Mouse (Mus musculus) forebrain, embryonic 13.5 days (tissue): ENCODE data around the gene Cdx2. TPM values are rescaled to one million over a fixed set of nuclear protein-coding genes. Genes with fewer than 3 reads are reported as not detected.
A peak's percentile ranks its signal among the peaks of the same experiment; 100 is the strongest.

Experiments used
- ATAC-seq: fragments of 200-750 bp; cut with Nextera tagmentation; 2 replicates; pipeline ENCODE4 v1.8.0; 2017
- H3K27ac ChIP-seq: fragments of 300-500 bp; sonication (generic); 2 replicates; pipeline ENCODE4 v1.5.1; 2015; ENCODE audit warnings: inconsistent platforms, mild to moderate bottlenecking, moderate library complexity
- H3K27me3 ChIP-seq: fragments of 300-500 bp; sonication (generic); 2 replicates; pipeline ENCODE4 v1.6.1; 2015; ENCODE audit warnings: mild to moderate bottlenecking, inconsistent platforms
- H3K36me3 ChIP-seq: fragments of 300-500 bp; sonication (generic); 2 replicates; pipeline ENCODE4 v1.6.1; 2015; ENCODE audit warnings: mild to moderate bottlenecking, inconsistent platforms; ENCODE audit not compliant: poor library complexity, severe bottlenecking
- H3K4me1 ChIP-seq: fragments of 300-500 bp; sonication (generic); 2 replicates; pipeline ENCODE4 v1.6.1; 2015; ENCODE audit warnings: inconsistent platforms
- H3K4me2 ChIP-seq: fragments of 300-500 bp; sonication (generic); 2 replicates; pipeline ENCODE4 v1.6.1; 2015; ENCODE audit warnings: inconsistent platforms, mild to moderate bottlenecking, moderate library complexity
- H3K4me3 ChIP-seq: fragments of 300-500 bp; sonication (generic); 2 replicates; pipeline ENCODE4 v1.5.1; 2015; ENCODE audit warnings: mild to moderate bottlenecking, inconsistent platforms
- H3K9ac ChIP-seq: fragments of 300-500 bp; sonication (generic); 2 replicates; pipeline ENCODE4 v1.6.1; 2015; ENCODE audit warnings: mild to moderate bottlenecking, inconsistent platforms
- H3K9me3 ChIP-seq: fragments of 300-500 bp; sonication (generic); replicated peaks from 2 replicates; pipeline ENCODE4 v1.6.1; 2016; ENCODE audit warnings: inconsistent platforms
- WGBS: fragments of 180-500 bp; shearing (Covaris S2); methylation state at CpG from one replicate; pipeline ENCODE4 v1.1.7; 2015; 5-methylcytosine and 5-hydroxymethylcytosine counted together
- polyA plus RNA-seq: library from polyadenylated mRNA; unstranded; fragments of >200 nt; fragmentation: Nextera tagmentation; extraction: Ambion mirVana; gene quantifications from 2 replicates; pipeline ENCODE4 v1.2.1, GENCODE M21; 2015

Gene Cdx2
- polyA plus RNA-seq, 1 experiment from 2014 or later, result not detected

DNA sequence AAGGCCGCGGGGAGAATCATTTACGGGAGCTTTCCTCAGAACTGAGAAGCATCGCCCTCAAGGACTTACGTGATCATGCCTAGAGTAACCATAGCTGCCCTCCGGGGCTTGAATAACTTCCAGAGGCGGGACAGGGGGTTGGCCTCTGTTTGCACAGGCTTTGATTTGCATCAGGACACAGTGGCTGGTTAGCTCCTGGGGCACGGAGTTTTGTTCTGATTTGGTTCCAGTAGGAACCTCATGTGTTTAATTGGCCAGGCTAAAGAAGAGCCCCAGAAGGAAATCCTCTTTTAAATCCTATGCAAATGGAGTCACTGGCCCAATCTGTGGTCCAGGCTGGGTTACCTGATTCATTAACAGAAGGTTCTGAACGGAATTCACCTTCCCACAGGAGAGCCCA lies 31.9 kb upstream of the Cdx2 start:
- no peak overlapping the region for H3K4me3 ChIP-seq
- WGBS, result 54% methylated on average over 9 of the region's 9 CpGs
- no peaks in the 10 kb centered on the region for H3K27me3 ChIP-seq
- H3K4me1 ChIP-seq, result no peaks in the 10 kb centered on the region
- H3K9ac ChIP-seq, result no peak overlapping the region
- no peak for ATAC-seq
- H3K36me3 ChIP-seq, result no peaks in the 10 kb centered on the region
- H3K27ac ChIP-seq, result no peak overlapping the region
- no peaks in the 10 kb centered on the region for H3K9me3 ChIP-seq
- no peak overlapping the region for H3K4me2 ChIP-seq

DNA sequence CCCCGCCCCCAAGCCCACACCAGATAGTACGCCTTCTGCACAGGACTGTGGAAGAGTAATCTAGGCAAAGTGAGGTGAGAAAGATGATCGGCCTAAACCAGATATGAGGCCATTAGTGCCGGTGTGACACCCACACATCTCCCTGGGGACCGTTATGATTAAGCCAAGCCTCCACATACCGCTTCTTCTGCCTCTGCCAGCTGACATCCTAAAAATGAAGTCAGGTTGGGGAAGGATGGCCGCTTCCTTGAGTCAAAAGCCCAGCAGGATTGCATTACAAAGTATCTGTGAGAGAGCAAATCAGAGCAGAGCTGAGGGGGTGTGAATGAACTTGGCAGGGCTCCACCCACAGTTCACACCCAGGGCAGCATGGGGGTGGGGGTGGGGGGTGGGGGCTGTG lies 25.6 kb upstream of the Cdx2 start:
- no peaks in the 10 kb centered on the region for H3K4me1 ChIP-seq
- no peak overlapping the region for H3K4me2 ChIP-seq
- no peak for ATAC-seq
- no peak overlapping the region for H3K4me3 ChIP-seq
- H3K9ac ChIP-seq, result no peak overlapping the region
- no peaks in the 10 kb centered on the region for H3K27me3 ChIP-seq
- no peaks in the 10 kb centered on the region for H3K36me3 ChIP-seq
- 53% methylated on average over 7 of the region's 7 CpGs for WGBS
- H3K27ac ChIP-seq, result no peak overlapping the region
- H3K9me3 ChIP-seq, result no peaks in the 10 kb centered on the region; the same call in 1 of the 2 replicates

DNA sequence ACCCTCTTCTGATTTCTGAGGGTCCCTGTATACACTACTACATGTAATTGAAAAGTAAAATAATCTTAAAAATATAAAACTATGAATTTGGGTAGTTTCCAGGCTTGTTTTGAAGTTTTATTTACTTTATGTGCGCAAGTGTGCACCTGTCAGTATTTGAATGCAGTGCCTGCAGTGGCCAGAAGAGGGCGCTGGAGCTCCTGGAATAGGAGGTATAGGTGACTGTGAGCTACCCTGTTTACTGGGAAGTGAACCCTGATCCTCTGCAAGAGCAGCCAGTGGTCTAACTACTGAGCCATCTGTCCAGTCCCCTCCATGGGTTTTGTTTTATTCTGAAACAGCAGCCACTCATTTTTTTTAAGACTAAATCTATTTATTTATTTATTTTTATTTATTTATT lies 24.5 kb upstream of the Cdx2 start:
- ATAC-seq, result no peak
- no peak overlapping the region for H3K27ac ChIP-seq
- no peak overlapping the region for H3K4me3 ChIP-seq
- 44% methylated on average over 2 of the region's 2 CpGs for WGBS
- no peak overlapping the region for H3K4me2 ChIP-seq
- H3K36me3 ChIP-seq, result no peaks in the 10 kb centered on the region
- no peaks in the 10 kb centered on the region for H3K27me3 ChIP-seq
- no peaks in the 10 kb centered on the region for H3K4me1 ChIP-seq
- H3K9ac ChIP-seq, result no peak overlapping the region
- no peaks in the 10 kb centered on the region; the same call in 1 of the 2 replicates for H3K9me3 ChIP-seq

DNA sequence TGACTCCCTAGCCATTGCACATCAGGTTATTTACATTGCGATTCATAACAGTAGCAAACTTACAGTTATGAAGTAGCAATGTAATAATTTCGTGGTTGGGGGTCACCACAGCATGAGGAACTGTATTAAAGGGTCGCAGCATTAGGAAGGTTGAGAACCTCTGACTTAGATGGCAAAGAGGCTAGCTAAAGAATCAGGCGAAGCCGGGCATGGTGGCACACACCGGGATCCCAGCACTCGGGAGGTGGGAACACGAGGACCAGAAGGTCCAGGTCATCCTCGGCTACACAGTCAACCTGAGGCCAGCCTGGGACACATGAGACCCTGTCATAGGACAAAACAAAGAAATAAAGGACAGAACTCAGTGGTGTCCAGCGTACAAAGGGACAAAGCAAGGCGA lies 22.9 kb upstream of the Cdx2 start:
- H3K4me3 ChIP-seq, result no peak overlapping the region
- no peaks in the 10 kb centered on the region; the same call in 1 of the 2 replicates for H3K9me3 ChIP-seq
- H3K4me2 ChIP-seq, result no peak overlapping the region
- H3K27me3 ChIP-seq, result peaks cover 3% of the 10 kb centered on the region
- no peak for ATAC-seq
- H3K27ac ChIP-seq, result no peak overlapping the region
- no peak overlapping the region for H3K9ac ChIP-seq
- no peaks in the 10 kb centered on the region for H3K36me3 ChIP-seq
- WGBS, result 82% methylated on average over 11 of the region's 11 CpGs
- H3K4me1 ChIP-seq, result no peaks in the 10 kb centered on the region

DNA sequence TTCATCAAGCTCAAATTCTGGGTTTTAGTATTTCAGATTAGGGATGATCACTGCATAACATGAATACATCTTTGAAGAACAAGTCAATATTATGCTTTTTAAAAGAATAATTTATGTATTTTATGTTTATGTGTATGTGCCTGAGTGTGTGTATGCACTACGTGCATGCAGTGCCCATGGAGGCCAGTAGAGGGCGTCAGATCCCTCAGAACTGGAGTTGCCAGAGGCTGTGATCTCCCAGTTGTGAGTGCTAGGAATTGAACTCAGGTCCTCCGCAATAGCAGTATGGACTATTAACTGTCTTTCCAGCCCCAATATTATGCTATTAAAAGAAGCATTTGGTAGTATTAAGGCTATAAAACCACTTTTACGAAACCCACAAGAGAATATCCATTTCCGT lies 20.6 kb upstream of the Cdx2 start:
- H3K27me3 ChIP-seq, result peaks cover 11% of the 10 kb centered on the region
- H3K9me3 ChIP-seq, result no peaks in the 10 kb centered on the region; the same call in 1 of the 2 replicates
- WGBS, result 89% methylated on average over 5 of the region's 5 CpGs
- ATAC-seq, result no peak
- no peak overlapping the region for H3K9ac ChIP-seq
- no peak overlapping the region for H3K27ac ChIP-seq
- H3K4me1 ChIP-seq, result no peaks in the 10 kb centered on the region
- H3K4me2 ChIP-seq, result no peak overlapping the region
- H3K36me3 ChIP-seq, result no peaks in the 10 kb centered on the region
- H3K4me3 ChIP-seq, result no peak overlapping the region

DNA sequence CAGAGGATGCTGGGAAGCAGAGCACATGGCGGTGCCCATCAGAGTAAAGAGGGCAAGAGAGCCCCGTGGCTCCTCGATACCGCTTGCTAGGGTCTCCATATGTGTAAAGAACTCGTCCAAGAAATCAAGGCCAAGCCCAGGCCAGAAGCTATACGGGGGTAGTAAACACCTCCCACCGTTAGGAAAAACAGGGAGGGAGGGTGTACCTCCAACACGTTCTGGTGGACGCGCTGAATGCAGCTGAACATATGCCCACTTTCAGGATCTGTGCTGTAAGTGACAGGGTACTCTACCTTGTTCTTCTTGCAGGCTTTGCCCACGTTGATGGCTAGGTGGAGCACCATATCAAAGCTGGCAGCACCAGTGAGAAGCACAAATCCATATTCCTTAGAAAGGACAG lies 18.9 kb upstream of the Cdx2 start:
- no peaks in the 10 kb centered on the region for H3K36me3 ChIP-seq
- H3K27ac ChIP-seq, result no peak overlapping the region
- WGBS, result 78% methylated on average over 11 of the region's 11 CpGs
- H3K4me1 ChIP-seq, result no peaks in the 10 kb centered on the region
- H3K9ac ChIP-seq, result no peak overlapping the region
- peaks cover 28% of the 10 kb centered on the region for H3K27me3 ChIP-seq
- H3K4me2 ChIP-seq, result no peak overlapping the region
- no peaks in the 10 kb centered on the region; the same call in 1 of the 2 replicates for H3K9me3 ChIP-seq
- ATAC-seq, result no peak
- H3K4me3 ChIP-seq, result no peak overlapping the region

DNA sequence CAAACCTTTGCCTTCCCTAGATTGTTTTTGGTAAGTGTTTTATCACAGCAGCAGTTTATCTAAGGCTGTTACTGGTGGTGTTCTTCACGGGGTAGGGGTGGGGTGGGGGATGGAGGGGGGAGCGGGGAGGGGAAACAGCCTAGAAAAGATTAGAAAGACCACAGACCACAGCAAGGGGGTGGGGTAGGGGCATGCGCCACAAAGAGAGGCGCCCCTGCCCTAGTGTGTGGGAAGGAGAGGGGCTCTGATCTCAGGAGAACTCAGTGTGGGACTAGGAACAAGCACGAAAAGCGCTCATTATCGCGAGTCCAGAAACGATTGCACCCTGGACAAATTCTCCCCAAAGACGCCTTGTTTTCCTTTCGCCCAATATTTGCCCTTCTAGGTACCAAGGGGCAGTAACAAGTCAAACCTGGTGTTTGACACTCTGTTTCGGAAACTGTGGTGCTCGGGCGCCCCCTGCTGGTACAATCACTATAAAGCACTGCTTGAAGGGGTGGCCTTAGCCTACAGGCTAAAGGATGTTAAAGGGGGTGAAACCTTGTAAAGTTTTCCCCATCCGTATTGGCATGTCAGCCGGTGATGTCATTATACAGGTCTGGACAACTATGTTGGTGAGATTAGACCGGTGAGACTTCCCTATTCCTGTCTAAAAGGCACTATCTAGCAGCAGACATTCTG lies 16.3 kb upstream of the Cdx2 start:
- Histone ChIP-seq H3K36me3 (no peaks in the 10 kb centered on the region), H3K27ac (no peak overlapping the region), H3K4me1 (no peaks in the 10 kb centered on the region), H3K9ac (no peak overlapping the region), H3K4me3 (no peak overlapping the region), H3K9me3 (no peaks in the 10 kb centered on the region; the same call in 1 of the 2 replicates), H3K27me3 (peaks cover 53% of the 10 kb centered on the region), H3K4me2 (no peak overlapping the region)
- ATAC-seq, result peak; percentile 36; the same call in 1 of the 2 replicates
- WGBS, result 17% methylated on average over 17 of the region's 17 CpGs

DNA sequence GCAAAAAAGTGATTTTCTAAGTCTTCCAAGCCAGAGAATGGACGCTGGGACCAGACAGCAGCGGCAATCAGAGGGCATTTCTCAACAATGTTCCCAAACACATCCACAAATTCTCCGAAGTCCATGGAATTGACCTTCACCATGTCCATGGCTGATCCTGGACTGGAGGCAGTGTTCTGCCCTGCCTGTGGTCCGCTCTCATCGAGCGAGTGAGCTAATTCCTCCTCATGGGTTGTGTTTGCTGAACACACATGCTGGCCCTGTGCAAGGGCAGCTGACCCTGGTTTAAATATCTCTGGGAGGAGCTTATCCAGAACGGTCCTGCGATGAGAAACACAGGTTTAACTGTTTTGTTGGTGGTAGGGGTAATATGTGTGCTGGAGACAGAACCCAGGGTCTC lies 15.1 kb upstream of the Cdx2 start, which contains the start of gene Urad:
TSS of gene Urad (minus strand) at position 258 of the 400 bp plus-strand sequence.
- Histone ChIP-seq H3K9ac (no peak within 1 kb of the TSS), H3K9me3 (no peaks in the 10 kb centered on the region), H3K4me3 (no peak within 1 kb of the TSS), H3K27ac (no peak within 1 kb of the TSS), H3K36me3 (no peaks in the 10 kb centered on the region), H3K4me1 (no peaks in the 10 kb centered on the region), H3K27me3 (peaks cover 65% of the 10 kb centered on the region), H3K4me2 (no peak within 1 kb of the TSS)
- ATAC-seq, result no peak
- WGBS, result 80% methylated on average over 8 of the region's 8 CpGs

DNA sequence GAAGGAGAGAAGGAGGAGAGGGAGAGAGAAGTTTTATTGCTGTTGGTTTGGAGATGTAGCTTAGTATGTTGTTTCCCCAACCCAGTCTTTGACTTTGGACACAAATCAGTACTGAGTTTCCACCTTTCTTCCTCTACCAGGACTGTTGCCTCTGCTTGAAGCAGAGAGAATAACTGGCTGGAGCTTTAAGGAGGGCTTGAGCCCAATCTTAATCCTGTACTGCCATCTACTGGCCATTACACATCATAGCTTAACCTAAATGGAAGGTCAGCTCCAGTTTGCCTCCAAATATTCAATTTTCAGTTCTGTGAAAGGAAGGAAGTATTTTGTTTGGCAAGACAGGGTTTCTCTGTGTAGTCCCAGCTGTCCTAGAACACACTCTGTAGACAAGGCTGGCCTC lies 12.6 kb upstream of the Cdx2 start:
- H3K9ac ChIP-seq, result no peak overlapping the region
- no peaks in the 10 kb centered on the region for H3K9me3 ChIP-seq
- H3K4me2 ChIP-seq, result no peak overlapping the region
- peak; percentile 71 for ATAC-seq
- no peaks in the 10 kb centered on the region for H3K4me1 ChIP-seq
- H3K4me3 ChIP-seq, result no peak overlapping the region
- no peak overlapping the region for H3K27ac ChIP-seq
- H3K27me3 ChIP-seq, result peaks cover 87% of the 10 kb centered on the region
- no peaks in the 10 kb centered on the region for H3K36me3 ChIP-seq

DNA sequence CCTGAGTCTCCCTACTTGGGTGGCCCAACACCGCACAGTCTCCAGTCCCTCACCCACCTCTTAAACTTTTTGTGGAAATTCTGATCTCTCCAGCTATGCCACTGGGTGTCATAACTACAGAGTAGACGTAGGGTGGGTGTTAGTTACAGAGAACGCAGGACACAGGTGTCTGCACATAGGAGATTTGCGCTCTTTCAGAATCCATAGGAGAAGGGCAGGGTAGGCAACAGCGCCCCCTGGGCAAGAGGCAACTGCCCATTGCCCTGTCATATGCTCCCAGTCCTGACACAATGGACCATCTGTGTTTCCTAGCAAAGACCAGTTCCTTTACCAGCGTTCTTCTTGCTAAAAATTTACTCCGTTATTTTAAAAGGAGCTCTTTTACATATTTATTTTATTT lies 10.9 kb upstream of the Cdx2 start:
- ATAC-seq, result no peak
- no peak overlapping the region for H3K27ac ChIP-seq
- no peaks in the 10 kb centered on the region for H3K4me1 ChIP-seq
- 15% methylated on average over 7 of the region's 7 CpGs for WGBS
- H3K4me2 ChIP-seq, result no peak overlapping the region
- H3K36me3 ChIP-seq, result no peaks in the 10 kb centered on the region
- no peaks in the 10 kb centered on the region for H3K9me3 ChIP-seq
- no peak overlapping the region for H3K9ac ChIP-seq
- H3K27me3 ChIP-seq, result peaks cover 99% of the 10 kb centered on the region
- H3K4me3 ChIP-seq, result no peak overlapping the region

DNA sequence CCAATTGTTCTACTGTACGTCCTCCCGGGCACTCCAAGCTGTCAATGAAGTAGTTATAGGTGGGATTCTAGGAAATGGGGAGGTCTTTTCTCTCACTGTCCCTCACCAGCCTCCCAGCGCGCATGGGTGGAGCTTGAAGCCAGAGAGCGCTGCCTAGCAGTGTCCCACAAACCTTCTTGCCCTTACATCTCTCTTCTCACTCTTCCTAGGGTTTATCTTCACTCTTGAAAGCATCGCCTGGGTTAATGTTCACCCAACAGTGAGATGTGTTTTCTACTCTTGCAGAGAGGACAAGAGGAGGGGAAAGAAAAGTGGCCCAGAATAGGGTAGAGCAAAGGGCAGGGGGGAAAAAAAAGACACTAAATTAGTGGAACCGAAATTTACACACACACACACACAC lies 10.3 kb upstream of the Cdx2 start:
- no peak for ATAC-seq
- H3K4me1 ChIP-seq, result no peaks in the 10 kb centered on the region
- no peaks in the 10 kb centered on the region for H3K9me3 ChIP-seq
- no peak overlapping the region for H3K27ac ChIP-seq
- H3K9ac ChIP-seq, result no peak overlapping the region
- H3K27me3 ChIP-seq, result peaks cover 99% of the 10 kb centered on the region
- no peaks in the 10 kb centered on the region for H3K36me3 ChIP-seq
- WGBS, result 3% methylated on average over 7 of the region's 7 CpGs
- H3K4me3 ChIP-seq, result no peak overlapping the region
- no peak overlapping the region for H3K4me2 ChIP-seq

DNA sequence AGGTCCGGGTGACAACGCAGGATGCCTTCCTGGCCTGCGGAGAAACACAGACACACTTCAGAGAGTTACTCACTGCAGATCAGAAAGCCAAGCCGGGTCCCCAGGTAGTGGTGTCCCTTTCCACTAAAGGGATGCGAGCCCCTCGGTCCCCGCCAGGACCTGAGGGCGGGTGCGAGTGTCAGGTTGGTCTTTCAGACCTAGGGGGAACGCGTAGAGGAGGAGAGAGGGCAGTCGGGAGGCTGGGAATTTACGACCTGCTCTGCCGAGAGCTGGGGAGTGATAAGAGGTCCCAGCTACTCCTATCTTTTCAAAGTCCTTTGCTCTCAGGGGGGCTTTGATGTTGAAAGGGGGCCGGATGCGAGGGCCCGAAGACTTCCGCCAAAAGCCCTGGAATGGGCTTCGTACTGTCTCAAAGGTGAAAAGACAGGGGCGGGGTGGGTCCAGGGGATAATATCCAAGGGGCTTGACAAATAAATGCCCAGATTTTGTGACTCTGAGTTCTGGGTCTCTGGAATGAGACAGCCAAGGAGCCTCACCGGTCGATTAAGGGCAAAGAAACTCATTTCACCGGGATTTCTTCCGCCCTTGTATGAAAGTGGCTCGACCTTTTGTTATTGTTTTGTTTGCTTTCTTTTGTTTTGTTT lies 8.5 kb upstream of the Cdx2 start:
- no peak for ATAC-seq
- Histone ChIP-seq H3K27ac (no peak overlapping the region), H3K4me2 (no peak overlapping the region), H3K9ac (no peak overlapping the region), H3K4me1 (no peaks in the 10 kb centered on the region), H3K27me3 (peaks cover 100% of the 10 kb centered on the region), H3K9me3 (no peaks in the 10 kb centered on the region), H3K36me3 (no peaks in the 10 kb centered on the region), H3K4me3 (no peak overlapping the region)
- WGBS, result 1% methylated on average over 25 of the region's 25 CpGs
